8 mouse cellular contexts compared by ENCODE assay signal in genomic region chr11:109859939-109860469, GRCm38 (mm10). TPM values are rescaled to one million over a fixed set of nuclear protein-coding genes. Genes with fewer than 3 reads are reported as not detected.
DNase-seq lines count a peak whose midpoint lies in the region; ATAC-seq and TF ChIP-seq lines count a peak whose summit lies in the region.

No protein-coding gene starts in this region.

- H3K9ac ChIP-seq in kidney, embryonic 14.5 days (ENCODE audit: low read depth, low read length) = no peak overlapping the region
- no peak overlapping the region for H3K9ac ChIP-seq in stomach, embryonic 15.5 days

- peak overlapping the region; percentile 67 for H3K4me3 ChIP-seq in gastrocnemius, adult 2 months
- peak overlapping the region; percentile 0; the same call in 1 of the 2 replicates for H3K4me3 ChIP-seq in kidney, embryonic 14.5 days (ENCODE audit: low read length)
- H3K4me3 ChIP-seq in macrophage (ENCODE audit: inconsistent target) = peak overlapping the region; percentile 26
- H3K4me3 ChIP-seq in stomach, embryonic 15.5 days (replicated peaks) = 0 out of 2 replicates have a peak overlapping the region, but pooled peaks have one; percentile 4

- no peaks in the 10 kb centered on the region for H3K36me3 ChIP-seq in kidney, embryonic 14.5 days (ENCODE audit: control insufficient read depth, insufficient read depth, low read length)
- H3K36me3 ChIP-seq in macrophage (ENCODE audit: inconsistent target) = no peaks in the 10 kb centered on the region
- H3K36me3 ChIP-seq in stomach, embryonic 15.5 days = no peaks in the 10 kb centered on the region

- H3K27me3 ChIP-seq in kidney, embryonic 14.5 days (ENCODE audit: control insufficient read depth, insufficient read depth, low read length) = no peaks in the 10 kb centered on the region
- H3K27me3 ChIP-seq in stomach, embryonic 15.5 days (replicated peaks) = no peaks in the 10 kb centered on the region

- H3K9me3 ChIP-seq in kidney, embryonic 14.5 days (ENCODE audit: control insufficient read depth, low read length) = no peaks in the 10 kb centered on the region
- H3K9me3 ChIP-seq in stomach, embryonic 15.5 days = no peaks in the 10 kb centered on the region

- H3K4me2 ChIP-seq in kidney, embryonic 14.5 days (replicated peaks; ENCODE audit: low read depth, low read length) = peak overlapping the region; percentile 33; the same call in 1 of the 2 replicates
- H3K4me2 ChIP-seq in stomach, embryonic 15.5 days = peak overlapping the region; percentile 44

- no peak for ATAC-seq in kidney, embryonic 14.5 days (ENCODE audit: low FRiP score, low TSS enrichment)
- ATAC-seq in stomach, embryonic 15.5 days (ENCODE audit: insufficient read depth, low FRiP score, low read depth) = no peak

- no peaks in the 10 kb centered on the region for H3K4me1 ChIP-seq in kidney, embryonic 14.5 days (ENCODE audit: control insufficient read depth, insufficient read depth, low read length)
- H3K4me1 ChIP-seq in stomach, embryonic 15.5 days = 0 out of 2 replicates have a peak, but pooled peaks cover 4% of the 10 kb centered on the region

- intact Hi-C loops in gastrocnemius, adult 2 months (cut with DNase I) = loop anchor here (1.0 to 10.0 kb wide), 5 partner anchors 190 to 615 kb away; no protein-coding TSS in a partner anchor

- peak; percentile 48 for DNase-seq in gastrocnemius, adult 2 months
- DNase-seq in gastrocnemius, adult 18-20 months (ENCODE audit: low spot score) = no peak
- DNase-seq in R1 (ENCODE audit: low read depth, low spot score) = peak; percentile 47
- DNase-seq in heart, adult 18-20 months = peak; percentile 55 to 73
- DNase-seq in cerebellum, adult 11 months = no peak

- no peaks in the 10 kb centered on the region for H3K79me2 ChIP-seq in macrophage (ENCODE audit: inconsistent target)

- peak overlapping the region; percentile 75 for H3K27ac ChIP-seq in gastrocnemius, adult 2 months
- 0 out of 2 replicates have a peak overlapping the region, but pooled peaks have one; percentile 53 for H3K27ac ChIP-seq in kidney, embryonic 14.5 days (ENCODE audit: low read depth, low read length)
- H3K27ac ChIP-seq in macrophage = peak overlapping the region; percentile 93
- no peak overlapping the region for H3K27ac ChIP-seq in stomach, embryonic 15.5 days

- WGBS in kidney, embryonic 14.5 days = 55% methylated on average over 14 of the region's 14 CpGs
- WGBS in macrophage (ENCODE audit: missing documents) = 9% methylated on average over 14 of the region's 14 CpGs
- 52% methylated on average over 14 of the region's 14 CpGs for WGBS in stomach, embryonic 15.5 days

- no peak for TF ChIP-seq CTCF in gastrocnemius, adult 2 months (IDR thresholded peaks at IDR 0.05)

RNA-seq across cellular contexts. Expression of gene 1700012B07Rik, which starts 32.2 kb away (rescaled TPM):
- total RNA-seq in gastrocnemius, adult 2 months (2021) = not detected
- total RNA-seq in gastrocnemius, adult 18-20 months (2021) = not detected
- not detected for total RNA-seq in heart, adult 18-20 months (2021)
- polyA plus RNA-seq in kidney, embryonic 14.5 days (2014; fragmentation: Nextera tagmentation; extraction: Ambion mirVana) = not detected in 2 replicates
- not detected for total RNA-seq in macrophage (2018; cell fraction: chromatin; rRNA removed)
- total RNA-seq in macrophage (2018; cell fraction: cytosol; rRNA removed) = not detected
- total RNA-seq in macrophage (2018; cell fraction: nucleus; rRNA removed) = not detected
- not detected in 3 replicates for polyA plus RNA-seq in macrophage (2018)
- not detected in 2 replicates for polyA plus RNA-seq in stomach, embryonic 15.5 days (2015; fragmentation: Nextera tagmentation; extraction: Ambion mirVana)

Comparison
In these comparisons a context has a peak if more than half of its experiments do, and no peak if none do; other contexts are left out.
1. DNase-seq: peak in gastrocnemius, adult 2 months (single experiment), R1 (single experiment) and heart, adult 18-20 months (2 of 2); none in gastrocnemius, adult 18-20 months (single experiment) and cerebellum, adult 11 months (single experiment).
2. H3K4me3 ChIP-seq: peak in every context shown above with its lines; median percentile 67 in gastrocnemius, adult 2 months; 26 in macrophage; 4 in stomach, embryonic 15.5 days; 0 in kidney, embryonic 14.5 days.